Mouse (Mus musculus) olfactory bulb, adult 2 months (tissue): ENCODE measurements around the gene Bmpr1b. TPM values are rescaled to one million over a fixed set of nuclear protein-coding genes. Genes with fewer than 3 reads are reported as not detected.

ENCODE experiments used
- H3K27ac ChIP-seq: fragments of 200-500 bp; 2 replicates; pipeline ENCODE4 v1.5.1; 2012; ENCODE audit warnings: low read depth, low read length; ENCODE audit not compliant: insufficient read depth
- H3K4me1 ChIP-seq: fragments of 200-500 bp; 2 replicates; pipeline ENCODE4 v1.6.1; 2012; ENCODE audit warnings: low read length; ENCODE audit not compliant: control insufficient read depth, insufficient read depth
- H3K4me3 ChIP-seq: fragments of 200-500 bp; 2 replicates; pipeline ENCODE4 v1.5.1; 2012; ENCODE audit warnings: mild to moderate bottlenecking, low read depth, low read length, moderate library complexity; ENCODE audit not compliant: insufficient read depth
- CTCF ChIP-seq: fragments of 200-500 bp; IDR thresholded peaks from 2 replicates; pipeline ENCODE4 v1.5.1; 2012; ENCODE audit warnings: low read depth, mild to moderate bottlenecking, low read length, moderate library complexity; ENCODE audit not compliant: insufficient read depth
- POLR2A ChIP-seq: fragments of 200-500 bp; IDR thresholded peaks from 2 replicates; pipeline ENCODE4 v1.6.1; 2012; ENCODE audit warnings: mild to moderate bottlenecking, low read depth, low read length, moderate library complexity; ENCODE audit not compliant: insufficient read depth
- WGBS: fragments of 180-500 bp; shearing (Covaris S2); methylation state at CpG from one replicate; pipeline ENCODE4 v1.1.7; 2018; 5-methylcytosine and 5-hydroxymethylcytosine counted together
- polyA plus RNA-seq: library from polyadenylated mRNA; stranded (reverse); fragments of >200 nt; gene quantifications from 2 replicates; pipeline ENCODE4 v1.2.4, GENCODE M21; 2012; ENCODE audit warnings: low replicate concordance; ENCODE audit not compliant: missing spikeins, insufficient read depth, insufficient read length

Gene Bmpr1b
- polyA plus RNA-seq, 1 experiment = not detected

- 85% methylated on average over 2 of the region's 2 CpGs for WGBS
- H3K4me1 ChIP-seq = no peaks in the 10 kb centered on the region
- H3K27ac ChIP-seq = no peak overlapping the region
- TF ChIP-seq POLR2A (no peak), CTCF (no peak)
- H3K4me3 ChIP-seq = no peak overlapping the region
Measured at GRCm38 (mm10) chr3:141909136-141909535, 260.1 kb downstream of the Bmpr1b start.

- 41% methylated on average over 6 of the region's 6 CpGs for WGBS
Measured at GRCm38 (mm10) chr3:141905903-141906623, 263.2 kb downstream of the Bmpr1b start.

GRCm38 (mm10) chr3:141900361-141900760, 268.9 kb downstream of the Bmpr1b start:
- 92% methylated on average over 3 of the region's 3 CpGs for WGBS
- H3K27ac ChIP-seq = no peak overlapping the region
- no peak overlapping the region for H3K4me3 ChIP-seq
- 0 out of 2 replicates have a peak, but pooled peaks cover 2% of the 10 kb centered on the region for H3K4me1 ChIP-seq
- TF ChIP-seq CTCF = no peak
- TF ChIP-seq POLR2A = no peak

More at GRCm38 (mm10) chr3:141905903-141906623, 263.2 kb downstream of the Bmpr1b start:
- Histone ChIP-seq H3K4me1 (no peaks in the 10 kb centered on the region), H3K4me3 (no peak overlapping the region), H3K27ac (no peak overlapping the region)
- no peak for TF ChIP-seq CTCF

GRCm38 (mm10) chr3:141899521-141899920, 269.7 kb downstream of the Bmpr1b start:
- H3K4me1 ChIP-seq = 0 out of 2 replicates have a peak, but pooled peaks cover 2% of the 10 kb centered on the region
- 95% methylated on average over 2 of the region's 2 CpGs for WGBS
- H3K4me3 ChIP-seq = no peak overlapping the region
- TF ChIP-seq CTCF = no peak
- TF ChIP-seq POLR2A = no peak
- H3K27ac ChIP-seq = no peak overlapping the region

GRCm38 (mm10) chr3:141897698-141898097, 271.5 kb downstream of the Bmpr1b start:
- Histone ChIP-seq H3K27ac (no peak overlapping the region), H3K4me1 (0 out of 2 replicates have a peak, but pooled peaks cover 2% of the 10 kb centered on the region), H3K4me3 (no peak overlapping the region)
- TF ChIP-seq POLR2A = no peak
- TF ChIP-seq CTCF = no peak
- WGBS = 91% methylated on average over 4 of the region's 4 CpGs

- no peak overlapping the region for H3K4me3 ChIP-seq
- H3K27ac ChIP-seq = no peak overlapping the region
- no peak for TF ChIP-seq POLR2A
- TF ChIP-seq CTCF = no peak
- H3K4me1 ChIP-seq = 0 out of 2 replicates have a peak, but pooled peaks cover 2% of the 10 kb centered on the region
- 55% methylated on average over 4 of the region's 4 CpGs for WGBS
Measured at GRCm38 (mm10) chr3:141896870-141897554, 272.2 kb downstream of the Bmpr1b start.

- WGBS = 50% methylated on average over 5 of the region's 5 CpGs
- no peak overlapping the region for H3K27ac ChIP-seq
- TF ChIP-seq POLR2A = no peak
- TF ChIP-seq CTCF = no peak
- no peak overlapping the region for H3K4me3 ChIP-seq
- 0 out of 2 replicates have a peak, but pooled peaks cover 2% of the 10 kb centered on the region for H3K4me1 ChIP-seq
Measured at GRCm38 (mm10) chr3:141895096-141895495, 274.1 kb downstream of the Bmpr1b start.

GRCm38 (mm10) chr3:141890668-141891067, 278.6 kb downstream of the Bmpr1b start:
- WGBS = 37% methylated on average over 4 of the region's 4 CpGs
- H3K4me3 ChIP-seq = no peak overlapping the region
- TF ChIP-seq POLR2A (no peak), CTCF (no peak)

More at GRCm38 (mm10) chr3:141890668-141891067, 278.6 kb downstream of the Bmpr1b start:
- H3K4me1 ChIP-seq = no peaks in the 10 kb centered on the region
- no peak overlapping the region for H3K27ac ChIP-seq
